Mouse (Mus musculus) lung, embryonic 14.5 days (tissue): Measurements from ENCODE around the gene Foxm1. TPM values are rescaled to one million over a fixed set of nuclear protein-coding genes. Genes with fewer than 3 reads are reported as not detected.
A peak's percentile ranks its signal among the peaks of the same experiment; 100 is the strongest.

ENCODE experiments used
- ATAC-seq: fragments of 200-750 bp; cut with Nextera tagmentation; 2 replicates; pipeline ENCODE4 v1.8.0; 2017; ENCODE audit warnings: mild to moderate bottlenecking, moderate TSS enrichment, moderate library complexity; ENCODE audit not compliant: insufficient read depth
- DNase-seq: peaks from one replicate; pipeline ENCODE4 v3.0.0-alpha.2; 2015
- H3K27ac ChIP-seq: fragments of 300-500 bp; sonication (generic); 2 replicates; pipeline ENCODE4 v1.5.1; 2014; ENCODE audit warnings: low read depth, mild to moderate bottlenecking, moderate library complexity
- H3K27me3 ChIP-seq: fragments of 300-500 bp; sonication (generic); 2 replicates; pipeline ENCODE4 v1.6.1; 2014; ENCODE audit warnings: low read length, control low read depth; ENCODE audit not compliant: insufficient read depth
- H3K36me3 ChIP-seq: fragments of 300-500 bp; sonication (generic); 2 replicates; pipeline ENCODE4 v1.6.1; 2014; ENCODE audit warnings: control low read depth; ENCODE audit not compliant: insufficient read depth
- H3K4me1 ChIP-seq: fragments of 300-500 bp; sonication (generic); 2 replicates; pipeline ENCODE4 v1.6.1; 2014; ENCODE audit warnings: antibody characterized with exemption, control low read depth; ENCODE audit not compliant: insufficient read depth
- H3K4me2 ChIP-seq: fragments of 300-500 bp; sonication (generic); 2 replicates; pipeline ENCODE4 v1.6.1; 2014; ENCODE audit warnings: mild to moderate bottlenecking
- H3K4me3 ChIP-seq: fragments of 300-500 bp; sonication (generic); 2 replicates; pipeline ENCODE4 v1.5.1; 2014; ENCODE audit warnings: low read depth, low read length
- H3K9ac ChIP-seq: fragments of 300-500 bp; sonication (generic); 2 replicates; pipeline ENCODE4 v1.6.1; 2014
- H3K9me3 ChIP-seq: fragments of 300-500 bp; sonication (generic); 2 replicates; pipeline ENCODE4 v1.6.1; 2016; ENCODE audit warnings: low read depth, low read length, control low read depth
- CTCF ChIP-seq: IDR thresholded peaks from 2 replicates; pipeline ENCODE4 v1.5.1; 2016; ENCODE audit warnings: antibody characterized with exemption, low read depth
- WGBS: fragments of 180-500 bp; shearing (Covaris S2); extraction: QIAGEN DNeasy Blood & Tissue Kit; methylation state at CpG from one replicate; pipeline ENCODE4 v1.1.7; 2014; 5-methylcytosine and 5-hydroxymethylcytosine counted together
- polyA plus RNA-seq: library from polyadenylated mRNA; unstranded; fragments of >200 nt; fragmentation: Nextera tagmentation; extraction: Ambion mirVana; gene quantifications from 2 replicates; pipeline ENCODE4 v1.2.1, GENCODE M21; 2014

The Foxm1 gene
- polyA plus RNA-seq, 1 experiment from 2014 or later: 56.7 TPM

DNA sequence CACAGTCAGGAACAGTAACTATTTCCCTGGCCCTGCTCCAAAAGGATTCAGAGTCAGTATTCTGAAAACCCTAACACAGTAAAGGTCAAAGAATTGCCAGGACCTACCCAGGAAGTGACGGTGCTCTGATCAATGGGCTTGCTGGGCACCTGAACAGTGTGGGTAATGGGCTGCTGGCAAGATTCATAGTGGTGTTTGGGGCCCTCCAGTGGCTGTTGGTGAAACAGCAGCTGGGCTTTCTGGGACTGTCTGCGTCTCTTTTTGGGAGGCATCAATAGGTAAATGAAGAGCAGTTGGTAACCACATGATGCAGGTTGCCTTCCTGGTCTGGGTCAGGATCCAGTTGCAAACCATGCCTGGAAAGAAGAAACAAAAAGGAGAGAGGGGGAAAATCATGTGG is 3.8 kb upstream of the Foxm1 start:
- Histone ChIP-seq H3K4me2 (no peak overlapping the region), H3K9me3 (no peaks in the 10 kb centered on the region), H3K4me3 (no peak overlapping the region), H3K36me3 (peaks cover 29% of the 10 kb centered on the region), H3K27me3 (no peaks in the 10 kb centered on the region), H3K27ac (no peak overlapping the region), H3K4me1 (peaks cover 13% of the 10 kb centered on the region), H3K9ac (no peak overlapping the region)
- ATAC-seq: no peak
- DNase-seq: peak; percentile 72
- 31% methylated on average over 2 of the region's 2 CpGs for whole genome bisulfite sequencing
- peak; percentile 82 for TF ChIP-seq CTCF

DNA sequence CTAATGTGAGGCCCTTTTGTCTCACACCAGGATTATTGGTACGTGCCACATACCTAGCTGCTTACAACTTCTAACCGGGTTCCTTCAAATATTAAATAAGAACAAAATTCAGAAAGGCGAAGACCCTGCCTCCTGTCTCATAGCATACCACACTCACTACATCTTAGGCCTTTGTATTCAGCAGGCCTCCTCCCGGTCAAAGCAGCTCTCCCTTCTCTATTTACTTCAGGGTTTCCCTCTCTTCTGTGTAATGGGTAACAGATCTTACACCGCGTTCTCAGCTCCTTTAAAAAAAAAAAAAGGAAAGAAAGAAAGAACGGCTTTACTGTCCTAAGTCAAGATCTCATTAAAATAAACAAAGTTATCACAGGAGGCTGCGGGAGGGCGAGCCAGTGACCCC is 866 bp upstream of the Foxm1 start:
- H3K4me3 ChIP-seq: peak overlapping the region; percentile 88
- peak; percentile 30 for DNase-seq
- no peak for ATAC-seq
- peak overlapping the region; percentile 96 for H3K27ac ChIP-seq
- H3K4me1 ChIP-seq: peaks cover 20% of the 10 kb centered on the region
- peak overlapping the region; percentile 83 for H3K4me2 ChIP-seq
- WGBS: 10% methylated on average over 9 of the region's 9 CpGs
- H3K9ac ChIP-seq: peak overlapping the region; percentile 90
- no peaks in the 10 kb centered on the region for H3K27me3 ChIP-seq
- H3K9me3 ChIP-seq: no peaks in the 10 kb centered on the region
- H3K36me3 ChIP-seq: peaks cover 46% of the 10 kb centered on the region
- no peak for TF ChIP-seq CTCF

DNA sequence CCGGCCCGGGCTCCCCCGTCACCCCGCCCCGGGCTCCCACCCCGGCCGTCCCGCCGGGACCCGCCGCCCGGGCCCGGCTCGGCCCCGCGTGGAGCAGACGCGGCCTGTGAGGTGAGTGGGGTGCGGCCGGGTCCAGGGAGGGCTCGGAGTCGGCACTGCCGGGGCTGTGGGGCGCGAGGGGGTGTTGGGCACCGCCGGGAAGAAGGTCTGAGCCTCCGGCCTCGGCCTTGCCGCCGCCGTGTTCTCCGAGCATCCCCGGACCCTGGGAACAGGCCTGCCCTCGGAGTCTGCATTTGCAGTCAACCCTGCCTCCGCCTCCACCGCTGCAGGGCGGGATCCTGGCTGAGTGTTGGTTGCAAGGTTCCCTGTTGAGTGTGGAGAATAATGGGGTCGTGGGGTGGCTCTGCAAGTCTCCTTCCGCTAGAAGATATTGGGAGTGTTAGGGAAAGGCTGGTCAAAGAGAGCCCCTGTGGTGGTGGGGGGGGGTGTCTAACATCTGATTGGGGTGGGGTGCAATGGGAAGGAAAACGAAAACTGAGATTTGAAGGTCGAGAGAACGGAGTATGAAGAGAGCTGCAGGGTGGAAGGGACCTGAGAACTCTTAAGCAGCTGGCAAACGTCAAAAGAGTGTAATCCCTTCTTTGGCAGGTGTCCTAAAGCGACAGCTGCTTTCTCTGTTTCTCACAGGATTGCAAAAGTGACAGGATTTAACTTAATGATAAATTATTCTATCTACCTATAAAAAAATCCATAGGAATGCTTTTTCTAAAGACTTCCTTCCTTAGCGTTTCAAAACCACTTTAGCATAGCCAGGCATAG is 449 bp downstream of the Foxm1 start:
- H3K27me3 ChIP-seq: no peaks in the 10 kb centered on the region
- ATAC-seq (peak; percentile 21), DNase-seq (peak; percentile 72)
- peaks cover 20% of the 10 kb centered on the region for H3K4me1 ChIP-seq
- H3K4me3 ChIP-seq: peak overlapping the region; percentile 88
- H3K9ac ChIP-seq: peak overlapping the region; percentile 90
- H3K9me3 ChIP-seq: no peaks in the 10 kb centered on the region
- WGBS: under 1% methylated on average over 43 of the region's 46 CpGs
- peak overlapping the region; percentile 83 for H3K4me2 ChIP-seq
- peak overlapping the region; percentile 96 for H3K27ac ChIP-seq
- peaks cover 48% of the 10 kb centered on the region for H3K36me3 ChIP-seq
- TF ChIP-seq CTCF: no peak

DNA sequence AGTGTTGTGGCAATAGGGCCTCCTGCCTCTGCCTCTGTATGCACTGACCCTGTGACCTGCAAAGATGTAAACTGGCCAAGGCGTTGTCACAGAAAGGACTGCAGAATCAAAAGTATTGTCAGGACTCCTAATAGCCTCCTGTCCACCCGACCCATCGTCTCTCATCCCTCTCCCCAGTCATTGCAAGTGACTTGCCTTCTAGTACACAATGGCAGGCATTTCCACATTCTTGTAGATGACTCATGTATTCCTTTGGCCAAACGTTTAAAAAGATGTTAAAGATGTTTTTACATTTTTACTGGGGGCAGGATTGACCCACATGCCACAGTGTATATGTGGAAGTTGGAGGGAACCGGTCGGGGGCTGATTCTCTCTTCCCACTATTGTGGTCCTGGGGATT is 2.0 kb downstream of the Foxm1 start:
- WGBS: 59% methylated on average over 6 of the region's 6 CpGs
- Histone ChIP-seq H3K9ac (no peak overlapping the region), H3K9me3 (no peaks in the 10 kb centered on the region), H3K27ac (no peak overlapping the region), H3K4me3 (0 out of 2 replicates have a peak overlapping the region, but pooled peaks have one; percentile 9), H3K36me3 (peaks cover 53% of the 10 kb centered on the region), H3K27me3 (no peaks in the 10 kb centered on the region), H3K4me2 (peak overlapping the region; percentile 83; the same call in 1 of the 2 replicates), H3K4me1 (peaks cover 20% of the 10 kb centered on the region)
- DNase-seq: no peak
- ATAC-seq: no peak
- no peak for TF ChIP-seq CTCF

DNA sequence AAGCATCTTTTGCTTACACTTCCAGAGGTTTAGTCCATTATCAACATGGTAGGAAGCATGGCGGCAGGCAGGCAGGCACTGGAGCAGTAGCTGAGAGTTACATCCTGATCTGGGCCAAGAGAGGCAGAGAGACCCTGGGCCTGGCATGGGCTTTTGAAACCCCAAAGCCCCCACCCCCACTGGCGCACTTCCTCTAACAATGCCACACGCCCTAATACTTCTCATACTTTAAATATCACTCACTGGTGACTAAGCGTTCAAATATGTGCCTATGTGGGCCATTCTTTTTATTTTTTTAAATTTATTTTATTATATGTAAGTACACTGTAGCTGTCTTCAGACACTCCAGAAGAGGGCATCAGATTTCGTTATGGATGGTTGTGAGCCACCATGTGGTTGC is 3.7 kb downstream of the Foxm1 start:
- Histone ChIP-seq H3K27ac (no peak overlapping the region), H3K9ac (no peak overlapping the region), H3K27me3 (no peaks in the 10 kb centered on the region), H3K9me3 (no peaks in the 10 kb centered on the region), H3K4me1 (peaks cover 16% of the 10 kb centered on the region), H3K36me3 (peaks cover 67% of the 10 kb centered on the region), H3K4me2 (no peak overlapping the region), H3K4me3 (no peak overlapping the region)
- DNase-seq: no peak
- WGBS: 90% methylated on average over 5 of the region's 5 CpGs
- no peak for TF ChIP-seq CTCF
- no peak for ATAC-seq

DNA sequence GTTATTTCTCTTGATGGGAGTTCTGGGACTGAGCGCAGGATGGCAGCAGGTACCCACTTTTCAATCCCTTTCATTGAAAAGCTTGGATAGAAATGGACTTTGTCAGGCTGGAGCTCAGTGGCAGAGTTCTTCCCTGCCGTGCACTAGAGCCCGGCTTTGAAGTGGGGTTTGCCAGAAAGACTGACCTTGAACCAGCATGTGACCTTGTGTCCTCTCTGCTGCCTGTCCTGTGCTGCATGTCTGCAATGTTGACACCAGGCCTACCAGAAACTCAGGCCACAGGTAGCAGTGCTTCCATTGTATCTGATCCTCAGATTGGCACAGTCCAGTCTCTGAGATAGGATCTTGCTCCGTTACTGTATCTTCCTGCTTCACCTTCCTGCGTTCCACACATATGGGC is 7.3 kb downstream of the Foxm1 start:
- H3K9me3 ChIP-seq: no peaks in the 10 kb centered on the region
- no peak overlapping the region for H3K9ac ChIP-seq
- no peak overlapping the region for H3K4me2 ChIP-seq
- H3K27ac ChIP-seq: no peak overlapping the region
- peaks cover 2% of the 10 kb centered on the region; the same call in 1 of the 2 replicates for H3K4me1 ChIP-seq
- ATAC-seq (no peak), DNase-seq (no peak)
- WGBS: 93% methylated on average over 5 of the region's 5 CpGs
- no peaks in the 10 kb centered on the region for H3K27me3 ChIP-seq
- H3K36me3 ChIP-seq: peaks cover 98% of the 10 kb centered on the region
- no peak overlapping the region for H3K4me3 ChIP-seq
- TF ChIP-seq CTCF: no peak

DNA sequence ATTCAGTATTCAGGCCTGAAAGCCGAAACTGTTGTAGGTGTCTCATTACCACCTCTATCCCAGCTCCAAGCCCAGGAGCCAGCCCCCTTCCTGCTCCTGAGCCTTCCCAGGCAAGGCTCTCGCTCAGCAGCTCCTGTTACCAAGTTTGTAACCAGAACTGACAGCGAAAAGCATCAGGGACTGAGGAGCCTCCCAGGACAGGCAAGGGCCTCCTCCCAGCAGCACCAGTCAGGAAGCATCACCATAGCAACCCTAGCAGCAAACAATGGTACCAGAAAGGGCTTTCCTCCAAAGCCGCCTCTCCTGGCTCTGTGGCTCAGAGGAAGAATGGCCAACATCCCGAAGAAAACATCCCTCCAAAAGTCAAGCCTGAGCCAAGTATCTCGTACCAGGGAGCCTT is 12.4 kb downstream of the Foxm1 start, which contains the start of the genes Tex52 and Gm44596:
TSS of gene Tex52 (plus strand) at position 265 of the 400 bp plus-strand sequence.
TSS of gene Gm44596 (plus strand) at position 312 of the 400 bp plus-strand sequence.
- Histone ChIP-seq H3K27me3 (no peaks in the 10 kb centered on the region), H3K9ac (no peak within 1 kb of the TSS), H3K4me2 (no peak within 1 kb of the TSS), H3K4me3 (no peak within 1 kb of the TSS), H3K4me1 (no peaks in the 10 kb centered on the region), H3K27ac (no peak within 1 kb of the TSS), H3K36me3 (peaks cover 67% of the 10 kb centered on the region), H3K9me3 (no peaks in the 10 kb centered on the region)
- ATAC-seq (peak; percentile 48; the same call in 1 of the 2 replicates), DNase-seq (peak; percentile 33)
- no peak for TF ChIP-seq CTCF
- 44% methylated on average over 5 of the region's 6 CpGs for WGBS
